In genomic region chr19:10203848-10204615, GRCm38 (mm10) we compare ENCODE assay signal across 8 mouse cellular contexts. TPM values are rescaled to one million over a fixed set of nuclear protein-coding genes. Genes with fewer than 3 reads are reported as not detected.
DNase-seq lines count a peak whose midpoint lies in the region; ATAC-seq and TF ChIP-seq lines count a peak whose summit lies in the region.

Gene Tmem258 (plus strand): TSS chr19:10204014.
Gene Fen1 (minus strand): TSS chr19:10204169.

- peak within 1 kb of the TSS; percentile 91 for H3K27ac ChIP-seq in cortical plate, adult 2 months (ENCODE audit: insufficient read depth, low read length)

- peak; percentile 83 for ATAC-seq in activated CD4-positive, CD25-positive, alpha-beta regulatory T cell, adult 4 months
- ATAC-seq in megakaryocyte progenitor cell, adult 5-6 weeks (replicated peaks; ENCODE audit: poor library complexity), result peak; percentile 86

- DNase-seq in gastrocnemius, postnatal 10 days, result peak; percentile 89
- DNase-seq in induced T-regulatory cell, adult 2 months (ENCODE audit: low read depth), result peak; percentile 96
- DNase-seq in left cerebral cortex, adult 9 months (ENCODE audit: low spot score in 2 of 2), result peak; percentile 79 to 95
- DNase-seq in right cerebral cortex, postnatal 14 days, result peak; percentile 85
- peak; percentile 89 to 91 for DNase-seq in urinary bladder, postnatal 36 days (ENCODE audit: low spot score in 2 of 2)

- no peak for TF ChIP-seq CTCF in cortical plate, adult 2 months (IDR thresholded peaks at IDR 0.05; ENCODE audit: extremely low read depth, insufficient read depth, low read length)

- peaks cover 2% of the 10 kb centered on the region; the same call in 1 of the 2 replicates for H3K4me1 ChIP-seq in cortical plate, adult 2 months (ENCODE audit: control insufficient read depth, insufficient read depth, low read length)

- peak; percentile 89 for TF ChIP-seq POLR2A in cortical plate, adult 2 months (IDR thresholded peaks at IDR 0.05; ENCODE audit: extremely low read depth, insufficient read depth, low read length)

- H3K4me3 ChIP-seq in cortical plate, adult 2 months (ENCODE audit: insufficient read depth, low read length), result peak within 1 kb of the TSS; percentile 46

RNA-seq across cellular contexts. Expression of gene Tmem258, which starts in this region (rescaled TPM):
- 100 to 1,000 TPM; 356 to 371 TPM for polyA plus RNA-seq in activated CD4-positive, CD25-positive, alpha-beta regulatory T cell, adult 4 months (2017; shearing (Covaris generic))
- polyA plus RNA-seq in cortical plate, adult 2 months (2012; rRNA removed), result 51.0 and 60.1 TPM in 2 replicates
- 100 to 1,000 TPM; 118 to 127 TPM for total RNA-seq in gastrocnemius, postnatal 10 days (2021)
- total RNA-seq in megakaryocyte progenitor cell, adult 5-6 weeks (2015), result 308 and 313 TPM in 2 replicates
- total RNA-seq in megakaryocyte progenitor cell, adult 5-6 weeks (2017), result 149 and 204 TPM in 2 replicates

RNA-seq across cellular contexts. Expression of gene Fen1, which starts in this region (rescaled TPM):
- polyA plus RNA-seq in activated CD4-positive, CD25-positive, alpha-beta regulatory T cell, adult 4 months (2017; shearing (Covaris generic)), result 10 to 100 TPM; 51.7 to 76.7 TPM
- 12.1 and 12.5 TPM in 2 replicates for polyA plus RNA-seq in cortical plate, adult 2 months (2012; rRNA removed)
- 1 to 10 TPM; 8.4 to 9.1 TPM for total RNA-seq in gastrocnemius, postnatal 10 days (2021)
- total RNA-seq in megakaryocyte progenitor cell, adult 5-6 weeks (2015), result 56.9 and 61.1 TPM in 2 replicates
- 125 and 135 TPM in 2 replicates for total RNA-seq in megakaryocyte progenitor cell, adult 5-6 weeks (2017)

Comparison
In these comparisons a context has a peak if more than half of its experiments do, and no peak if none do; other contexts are left out.
1. Peak in every context shown above with its lines: DNase-seq, ATAC-seq, H3K4me3 ChIP-seq and H3K27ac ChIP-seq.
2. RNA of gene Fen1 (total RNA-seq): 56.9 to 135 TPM in megakaryocyte progenitor cell, adult 5-6 weeks; 8.4 to 9.1 TPM in gastrocnemius, postnatal 10 days; every median in the first group is over 4 times any median in the second.